Mouse (Mus musculus) hindbrain, embryonic 13.5 days (tissue): ENCODE data around the gene Lingo3. TPM values are rescaled to one million over a fixed set of nuclear protein-coding genes. Genes with fewer than 3 reads are reported as not detected.
A peak's percentile ranks its signal among the peaks of the same experiment; 100 is the strongest.
"Not testable (repeated sequence)": the region's sequence is repeated elsewhere in the genome, so short reads cannot be mapped to it uniquely, and the experiment has no call there.

ENCODE experiments used
- ATAC-seq: fragments of 200-750 bp; cut with Nextera tagmentation; 2 replicates; pipeline ENCODE4 v1.8.0; 2017; ENCODE audit warnings: moderate TSS enrichment; ENCODE audit not compliant: low FRiP score
- H3K27ac ChIP-seq: fragments of 300-500 bp; sonication (generic); 2 replicates; pipeline ENCODE4 v1.5.1; 2015; ENCODE audit warnings: inconsistent platforms, mild to moderate bottlenecking, moderate library complexity
- H3K27me3 ChIP-seq: fragments of 300-500 bp; sonication (generic); 2 replicates; pipeline ENCODE4 v1.6.1; 2015; ENCODE audit warnings: mild to moderate bottlenecking, inconsistent platforms
- H3K36me3 ChIP-seq: fragments of 300-500 bp; sonication (generic); 2 replicates; pipeline ENCODE4 v1.6.1; 2015; ENCODE audit warnings: mild to moderate bottlenecking, inconsistent platforms
- H3K4me1 ChIP-seq: fragments of 300-500 bp; sonication (generic); replicated peaks from 2 replicates; pipeline ENCODE4 v1.6.1; 2015; ENCODE audit warnings: inconsistent platforms
- H3K4me2 ChIP-seq: fragments of 300-500 bp; sonication (generic); 2 replicates; pipeline ENCODE4 v1.6.1; 2015; ENCODE audit warnings: inconsistent platforms, mild to moderate bottlenecking, moderate library complexity
- H3K4me3 ChIP-seq: fragments of 300-500 bp; sonication (generic); 2 replicates; pipeline ENCODE4 v1.5.1; 2015; ENCODE audit warnings: mild to moderate bottlenecking, inconsistent platforms
- H3K9ac ChIP-seq: fragments of 300-500 bp; sonication (generic); 2 replicates; pipeline ENCODE4 v1.6.1; 2015; ENCODE audit warnings: mild to moderate bottlenecking, inconsistent platforms
- H3K9me3 ChIP-seq: fragments of 300-500 bp; sonication (generic); 2 replicates; pipeline ENCODE4 v1.6.1; 2016; ENCODE audit warnings: inconsistent platforms
- WGBS: fragments of 180-500 bp; shearing (Covaris S2); methylation state at CpG from one replicate; pipeline ENCODE4 v1.1.7; 2015; 5-methylcytosine and 5-hydroxymethylcytosine counted together
- polyA plus RNA-seq: library from polyadenylated mRNA; unstranded; fragments of >200 nt; fragmentation: Nextera tagmentation; extraction: Ambion mirVana; gene quantifications from 2 replicates; pipeline ENCODE4 v1.2.1, GENCODE M21; 2015

Lingo3 gene
- polyA plus RNA-seq, 1 experiment from 2014 or later = 3.4 TPM

DNA sequence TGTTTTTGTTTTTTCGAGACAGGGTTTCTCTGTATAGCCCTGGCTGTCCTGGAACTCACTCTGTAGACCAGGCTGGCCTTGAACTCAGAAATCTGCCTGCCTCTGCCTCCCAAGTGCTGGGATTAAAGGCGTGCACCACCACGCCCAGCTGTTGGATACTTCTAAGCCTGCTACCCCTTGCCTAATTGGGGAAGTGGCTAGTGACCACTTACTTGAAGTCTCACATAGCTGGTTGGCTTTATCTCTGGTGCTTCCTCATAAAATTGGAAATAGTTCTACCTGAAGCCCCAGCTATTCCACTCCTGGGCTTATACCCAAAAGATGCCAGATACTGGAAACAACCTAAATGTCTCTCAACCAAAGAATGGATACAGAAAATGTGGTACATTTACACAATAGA lies 27.5 kb downstream of the Lingo3 start:
- not testable (repeated sequence) for H3K4me2 ChIP-seq, ATAC-seq, H3K27me3 ChIP-seq, H3K4me3 ChIP-seq, H3K27ac ChIP-seq, H3K9ac ChIP-seq, H3K9me3 ChIP-seq, H3K36me3 ChIP-seq, H3K4me1 ChIP-seq
- WGBS = 83% methylated on average over 3 of the region's 3 CpGs

DNA sequence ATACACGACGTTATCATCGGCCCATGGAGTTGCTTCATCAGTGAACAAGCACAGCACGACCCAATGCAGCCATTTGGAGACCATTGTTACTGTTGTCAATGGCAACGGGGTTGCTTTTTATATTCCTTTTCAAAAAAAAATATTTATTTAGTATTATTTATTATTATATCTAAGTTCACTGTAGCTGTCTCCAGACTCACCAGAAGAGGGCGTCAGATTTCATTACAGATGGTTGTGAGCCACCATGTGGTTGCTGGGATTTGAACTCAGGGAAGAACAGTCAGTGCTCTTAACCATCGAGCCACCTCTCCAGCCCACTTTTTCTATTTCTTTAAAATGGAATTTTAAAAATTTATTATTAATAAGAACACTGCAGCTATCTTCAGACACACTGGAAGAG lies 29.0 kb downstream of the Lingo3 start:
- no peak overlapping the region for H3K27ac ChIP-seq
- no peak overlapping the region for H3K4me2 ChIP-seq
- peaks cover 21% of the 10 kb centered on the region for H3K27me3 ChIP-seq
- no peaks in the 10 kb centered on the region for H3K36me3 ChIP-seq
- H3K4me1 ChIP-seq = peaks cover 6% of the 10 kb centered on the region
- WGBS = 65% methylated on average over 7 of the region's 7 CpGs
- ATAC-seq = no peak
- H3K9ac ChIP-seq = no peak overlapping the region
- no peak overlapping the region for H3K4me3 ChIP-seq
- H3K9me3 ChIP-seq = no peaks in the 10 kb centered on the region

- H3K9ac ChIP-seq = peak within 1 kb of the TSS; percentile 46; the same call in 1 of the 2 replicates
- no peak within 1 kb of the TSS for H3K4me2 ChIP-seq
- H3K9me3 ChIP-seq = no peaks in the 10 kb centered on the region
- H3K36me3 ChIP-seq = no peaks in the 10 kb centered on the region
- no peak for ATAC-seq
- H3K27me3 ChIP-seq = peaks cover 32% of the 10 kb centered on the region
- no peak within 1 kb of the TSS for H3K27ac ChIP-seq
- 80% methylated on average over 4 of the region's 4 CpGs for WGBS
- H3K4me3 ChIP-seq = no peak within 1 kb of the TSS
- peaks cover 17% of the 10 kb centered on the region for H3K4me1 ChIP-seq
These were observed 30.5 kb downstream of the Lingo3 start, which contains the start of gene Jsrp1 for GRCm38 (mm10) chr10:80813366-80813765. Gene Jsrp1, minus strand, starts transcription at chr10:80813498.

DNA sequence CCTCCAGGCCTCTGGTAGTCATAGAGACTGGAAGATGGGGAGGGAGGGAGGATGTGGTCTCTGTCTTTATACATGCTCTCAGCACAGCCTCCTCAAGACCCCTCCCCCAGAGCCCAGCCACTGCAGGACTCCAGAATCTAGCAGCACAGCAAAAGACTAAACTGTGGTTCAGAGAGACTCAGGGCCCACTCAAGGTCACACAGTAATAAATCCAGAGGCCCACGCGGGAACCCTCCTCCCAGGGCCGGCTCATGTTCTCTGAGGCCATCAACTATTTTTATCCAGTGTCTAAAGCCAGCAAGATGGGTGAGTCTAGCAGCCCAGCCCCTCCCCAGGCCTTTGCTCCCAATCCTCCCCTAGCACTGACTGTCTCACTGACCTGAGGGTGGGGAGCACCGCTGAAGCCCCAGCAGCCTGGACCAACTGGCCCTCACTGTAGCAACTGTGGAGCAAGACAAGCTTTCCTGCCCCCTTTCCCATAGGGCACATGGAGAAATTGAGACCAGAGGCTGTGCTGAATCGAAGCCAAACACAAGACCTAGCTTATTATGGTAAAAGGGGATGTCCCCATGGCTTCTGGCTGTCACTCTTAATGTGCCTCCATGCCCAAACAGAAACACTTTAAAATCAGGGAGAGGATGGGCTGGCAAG lies 31.3 kb downstream of the Lingo3 start:
- peaks cover 26% of the 10 kb centered on the region for H3K4me1 ChIP-seq
- peak overlapping the region; percentile 46 for H3K9ac ChIP-seq
- H3K36me3 ChIP-seq = no peaks in the 10 kb centered on the region
- no peak overlapping the region for H3K27ac ChIP-seq
- H3K4me3 ChIP-seq = no peak overlapping the region
- 67% methylated on average over 5 of the region's 5 CpGs for WGBS
- H3K27me3 ChIP-seq = peaks cover 36% of the 10 kb centered on the region
- no peak overlapping the region for H3K4me2 ChIP-seq
- no peak for ATAC-seq
- H3K9me3 ChIP-seq = no peaks in the 10 kb centered on the region

DNA sequence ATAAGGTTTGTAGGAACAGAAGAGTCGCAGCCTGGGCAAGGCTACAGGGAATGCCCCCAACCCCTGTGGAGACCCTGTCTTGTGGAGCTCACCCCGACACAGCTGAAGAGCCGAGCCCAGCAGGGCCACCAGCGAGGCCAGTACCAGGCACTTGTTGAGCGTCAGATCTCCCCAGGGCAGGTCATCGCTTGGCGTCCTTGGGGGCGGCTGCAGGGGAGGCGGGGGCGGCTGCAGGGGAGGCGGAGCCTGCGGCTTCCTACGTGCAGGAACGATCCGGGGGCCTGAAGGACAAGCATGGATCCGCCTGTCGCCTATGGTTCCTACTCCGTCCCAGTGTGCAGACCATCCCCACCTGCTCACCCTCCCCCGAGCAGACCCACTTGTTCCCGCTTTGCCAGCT lies 33.8 kb downstream of the Lingo3 start:
- Histone ChIP-seq H3K4me1 (peaks cover 46% of the 10 kb centered on the region), H3K36me3 (peaks cover 4% of the 10 kb centered on the region), H3K9ac (0 out of 2 replicates have a peak overlapping the region, but pooled peaks have one; percentile 29), H3K27ac (no peak overlapping the region), H3K4me2 (no peak overlapping the region), H3K27me3 (peaks cover 47% of the 10 kb centered on the region), H3K9me3 (no peaks in the 10 kb centered on the region), H3K4me3 (no peak overlapping the region; the same call in 1 of the 2 replicates)
- no peak for ATAC-seq
- WGBS = 7% methylated on average over 20 of the region's 20 CpGs

DNA sequence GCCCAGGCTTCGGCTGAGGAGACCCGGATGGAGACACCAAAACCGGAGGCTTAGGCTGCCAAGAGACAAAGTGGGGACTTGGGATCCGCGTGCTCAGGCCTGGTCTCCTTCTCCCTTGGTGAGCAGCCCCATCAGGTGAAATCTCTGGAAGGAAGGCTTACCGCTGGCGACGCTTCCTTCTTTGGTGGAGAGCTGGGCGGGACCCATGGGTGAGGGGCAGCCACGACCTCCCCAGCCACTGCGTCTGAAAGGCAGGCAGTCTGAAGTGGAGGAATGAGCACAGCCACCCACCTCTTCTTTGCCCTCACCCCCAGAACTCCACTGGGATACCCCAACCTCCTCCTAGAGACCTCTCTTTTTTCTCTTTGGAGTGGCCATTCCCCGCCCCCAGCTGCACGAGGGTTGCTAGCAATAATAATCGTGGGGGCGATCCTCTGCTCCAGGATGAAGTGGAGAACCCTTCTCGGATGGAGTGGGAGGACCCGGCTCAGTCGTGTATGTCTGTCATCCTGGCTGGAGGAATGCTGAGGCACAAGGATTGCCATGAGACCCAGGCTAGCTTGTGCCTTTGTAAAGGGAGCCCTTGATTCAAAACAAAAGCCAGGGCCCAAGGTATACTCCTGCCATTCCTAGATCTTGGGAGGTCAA lies 34.7 kb downstream of the Lingo3 start:
- Histone ChIP-seq H3K9ac (peak overlapping the region; percentile 60), H3K4me3 (0 out of 2 replicates have a peak overlapping the region, but pooled peaks have one; percentile 0), H3K36me3 (peaks cover 14% of the 10 kb centered on the region), H3K27ac (no peak overlapping the region), H3K4me1 (peaks cover 46% of the 10 kb centered on the region), H3K27me3 (peaks cover 56% of the 10 kb centered on the region), H3K4me2 (peak overlapping the region; percentile 35), H3K9me3 (no peaks in the 10 kb centered on the region)
- no peak for ATAC-seq
- 9% methylated on average over 18 of the region's 18 CpGs for WGBS

GRCm38 (mm10) chr10:80808099-80808984 lies 35.5 kb downstream of the Lingo3 start:
- WGBS = 18% methylated on average over 40 of the region's 40 CpGs
- ATAC-seq = no peak
- Histone ChIP-seq H3K9ac (peak overlapping the region; percentile 60), H3K4me1 (peaks cover 46% of the 10 kb centered on the region), H3K9me3 (no peaks in the 10 kb centered on the region), H3K4me3 (peak overlapping the region; percentile 0; the same call in 1 of the 2 replicates), H3K4me2 (peak overlapping the region; percentile 95), H3K27ac (peak overlapping the region; percentile 89), H3K36me3 (peaks cover 22% of the 10 kb centered on the region), H3K27me3 (peaks cover 54% of the 10 kb centered on the region)

DNA sequence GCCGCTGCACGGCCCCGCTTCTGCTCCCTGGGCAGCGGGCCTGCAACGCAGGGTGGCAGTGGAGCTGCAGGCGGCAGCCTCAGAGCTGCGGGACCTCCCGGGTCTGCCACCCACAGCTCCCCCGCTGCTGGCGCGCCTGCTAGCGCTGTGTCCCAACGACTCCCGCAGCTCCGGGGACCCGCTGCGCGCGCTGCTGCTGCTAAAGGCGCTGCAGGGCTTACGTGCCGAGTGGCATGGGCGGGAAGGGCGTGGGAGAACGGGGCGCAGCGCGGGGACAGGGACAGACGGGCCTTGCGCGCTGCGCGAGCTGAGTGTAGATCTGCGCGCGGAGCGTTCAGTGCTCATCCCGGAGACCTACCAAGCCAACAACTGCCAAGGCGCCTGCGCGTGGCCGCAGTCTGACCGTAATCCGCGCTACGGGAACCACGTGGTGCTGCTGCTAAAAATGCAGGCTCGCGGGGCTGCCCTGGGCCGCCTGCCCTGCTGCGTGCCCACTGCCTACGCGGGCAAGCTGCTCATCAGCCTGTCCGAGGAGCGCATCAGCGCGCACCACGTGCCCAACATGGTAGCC lies 36.7 kb downstream of the Lingo3 start:
- peaks cover 52% of the 10 kb centered on the region for H3K27me3 ChIP-seq
- under 1% methylated on average over 58 of the region's 58 CpGs for WGBS

GRCm38 (mm10) chr10:80806341-80807056 lies 37.3 kb downstream of the Lingo3 start:
- peak overlapping the region; percentile 82 for H3K9ac ChIP-seq
- peaks cover 40% of the 10 kb centered on the region for H3K36me3 ChIP-seq
- no peaks in the 10 kb centered on the region for H3K9me3 ChIP-seq
- H3K27me3 ChIP-seq = peaks cover 52% of the 10 kb centered on the region
- peaks cover 46% of the 10 kb centered on the region for H3K4me1 ChIP-seq
- H3K4me2 ChIP-seq = peak overlapping the region; percentile 95
- H3K4me3 ChIP-seq = peak overlapping the region; percentile 52
- ATAC-seq = peak; percentile 27
- 37% methylated on average over 34 of the region's 34 CpGs for WGBS
- peak overlapping the region; percentile 89 for H3K27ac ChIP-seq

More for the DNA sequence above, 36.7 kb downstream of the Lingo3 start:
- Histone ChIP-seq H3K9ac (peak overlapping the region; percentile 82), H3K4me1 (peaks cover 46% of the 10 kb centered on the region), H3K36me3 (peaks cover 34% of the 10 kb centered on the region), H3K9me3 (no peaks in the 10 kb centered on the region), H3K4me2 (peak overlapping the region; percentile 95), H3K4me3 (peak overlapping the region; percentile 52), H3K27ac (peak overlapping the region; percentile 89)
- peak; percentile 78 for ATAC-seq

- Histone ChIP-seq H3K4me1 (peaks cover 46% of the 10 kb centered on the region), H3K4me2 (peak overlapping the region; percentile 95; the same call in 1 of the 2 replicates), H3K4me3 (no peak overlapping the region), H3K27me3 (peaks cover 50% of the 10 kb centered on the region), H3K36me3 (peaks cover 46% of the 10 kb centered on the region), H3K9ac (peak overlapping the region; percentile 82; the same call in 1 of the 2 replicates), H3K9me3 (no peaks in the 10 kb centered on the region), H3K27ac (no peak overlapping the region)
- ATAC-seq = peak; percentile 26
- WGBS = 20% methylated on average over 3 of the region's 3 CpGs
These were observed 37.9 kb downstream of the Lingo3 start for GRCm38 (mm10) chr10:80805925-80806324.

GRCm38 (mm10) chr10:80805322-80805721 lies 38.5 kb downstream of the Lingo3 start:
- Histone ChIP-seq H3K4me2 (no peak overlapping the region), H3K4me3 (no peak overlapping the region), H3K36me3 (peaks cover 46% of the 10 kb centered on the region), H3K27ac (no peak overlapping the region), H3K27me3 (peaks cover 44% of the 10 kb centered on the region), H3K9ac (0 out of 2 replicates have a peak overlapping the region, but pooled peaks have one; percentile 29), H3K4me1 (peaks cover 50% of the 10 kb centered on the region), H3K9me3 (no peaks in the 10 kb centered on the region)
- no peak for ATAC-seq
- 85% methylated on average over 5 of the region's 5 CpGs for WGBS
